Mouse (Mus musculus) heart, embryonic 10.5 days (tissue): ENCODE data around the gene Slc6a21. TPM values are rescaled to one million over a fixed set of nuclear protein-coding genes. Genes with fewer than 3 reads are reported as not detected.

Source experiments
- DNase-seq: peaks from one replicate; pipeline ENCODE4 v3.0.0-alpha.2; 2017; ENCODE audit warnings: low spot score
- H3K27ac ChIP-seq: fragments of 300-500 bp; sonication (generic); 2 replicates; pipeline ENCODE4 v1.5.1; 2016; ENCODE audit warnings: mild to moderate bottlenecking
- H3K27me3 ChIP-seq: fragments of 300-500 bp; sonication (generic); 2 replicates; pipeline ENCODE4 v1.6.1; 2016; ENCODE audit warnings: mild to moderate bottlenecking; ENCODE audit not compliant: poor library complexity, insufficient read depth, severe bottlenecking
- H3K36me3 ChIP-seq: fragments of 300-500 bp; sonication (generic); 2 replicates; pipeline ENCODE4 v1.6.1; 2016; ENCODE audit warnings: mild to moderate bottlenecking, moderate library complexity
- H3K4me1 ChIP-seq: fragments of 300-500 bp; sonication (generic); 2 replicates; pipeline ENCODE4 v1.6.1; 2016; ENCODE audit warnings: mild to moderate bottlenecking
- H3K4me3 ChIP-seq: fragments of 300-500 bp; sonication (generic); 2 replicates; pipeline ENCODE4 v1.5.1; 2016; ENCODE audit warnings: mild to moderate bottlenecking, moderate library complexity
- H3K9me3 ChIP-seq: fragments of 300-500 bp; sonication (generic); 2 replicates; pipeline ENCODE4 v1.6.1; 2016; ENCODE audit warnings: mild to moderate bottlenecking, moderate library complexity
- WGBS: fragments of 180-500 bp; shearing (Covaris S2); methylation state at CpG from one replicate; pipeline ENCODE4 v1.1.7; 2016; 5-methylcytosine and 5-hydroxymethylcytosine counted together
- polyA plus RNA-seq: library from polyadenylated mRNA; unstranded; fragments of >200 nt; fragmentation: Nextera tagmentation; extraction: Ambion mirVana; gene quantifications from 2 replicates; pipeline ENCODE4 v1.2.1, GENCODE M21; 2016

Slc6a21 gene
- not detected in 2 replicates for polyA plus RNA-seq

GRCm38 (mm10) chr7:45277136-45277760 is at the start of gene Slc6a21:
Slc6a21 (plus strand) TSS chr7:45277513.
- 5% methylated on average over 44 of the region's 44 CpGs for WGBS
- H3K4me3 ChIP-seq, result peak within 1 kb of the TSS; percentile 62
- peaks cover 41% of the 10 kb centered on the region for H3K27me3 ChIP-seq
- no peaks in the 10 kb centered on the region for H3K9me3 ChIP-seq
- H3K4me1 ChIP-seq, result peaks cover 12% of the 10 kb centered on the region
- peak within 1 kb of the TSS; percentile 74 for H3K27ac ChIP-seq
- H3K36me3 ChIP-seq, result no peaks in the 10 kb centered on the region
- no peak for DNase-seq

- DNase-seq, result peak; percentile 66
- 93% methylated on average over 18 of the region's 18 CpGs for WGBS
- peaks cover 93% of the 10 kb centered on the region for H3K36me3 ChIP-seq
- H3K27me3 ChIP-seq, result no peaks in the 10 kb centered on the region
- peaks cover 18% of the 10 kb centered on the region for H3K4me1 ChIP-seq
- H3K27ac ChIP-seq, result no peak overlapping the region
- no peak overlapping the region for H3K4me3 ChIP-seq
- H3K9me3 ChIP-seq, result no peaks in the 10 kb centered on the region
Observed at GRCm38 (mm10) chr7:45228548-45228947, 48.8 kb upstream of the Slc6a21 start.

GRCm38 (mm10) chr7:45229046-45229445 is 48.3 kb upstream of the Slc6a21 start:
- Histone ChIP-seq H3K27me3 (no peaks in the 10 kb centered on the region), H3K36me3 (peaks cover 88% of the 10 kb centered on the region), H3K27ac (no peak overlapping the region), H3K9me3 (no peaks in the 10 kb centered on the region), H3K4me1 (peaks cover 23% of the 10 kb centered on the region), H3K4me3 (no peak overlapping the region)
- 90% methylated on average over 8 of the region's 8 CpGs for WGBS
- peak; percentile 72 for DNase-seq

GRCm38 (mm10) chr7:45229459-45230203 is 47.7 kb upstream of the Slc6a21 start:
- Histone ChIP-seq H3K27me3 (no peaks in the 10 kb centered on the region), H3K27ac (no peak overlapping the region), H3K36me3 (peaks cover 82% of the 10 kb centered on the region), H3K9me3 (no peaks in the 10 kb centered on the region), H3K4me3 (no peak overlapping the region), H3K4me1 (peaks cover 29% of the 10 kb centered on the region)
- peak; percentile 61 for DNase-seq
- 84% methylated on average over 7 of the region's 7 CpGs for WGBS

GRCm38 (mm10) chr7:45231192-45231591 is 46.1 kb upstream of the Slc6a21 start:
- 89% methylated on average over 12 of the region's 12 CpGs for WGBS
- Histone ChIP-seq H3K4me3 (no peak overlapping the region), H3K4me1 (peaks cover 43% of the 10 kb centered on the region), H3K36me3 (peaks cover 66% of the 10 kb centered on the region), H3K27me3 (peaks cover 4% of the 10 kb centered on the region; the same call in 1 of the 2 replicates), H3K27ac (no peak overlapping the region), H3K9me3 (no peaks in the 10 kb centered on the region)
- DNase-seq, result peak; percentile 71

- H3K4me3 ChIP-seq, result no peak overlapping the region
- H3K27me3 ChIP-seq, result peaks cover 11% of the 10 kb centered on the region
- no peak overlapping the region for H3K27ac ChIP-seq
- H3K4me1 ChIP-seq, result peaks cover 44% of the 10 kb centered on the region
- no peaks in the 10 kb centered on the region for H3K9me3 ChIP-seq
- DNase-seq, result peak; percentile 69
- peaks cover 59% of the 10 kb centered on the region for H3K36me3 ChIP-seq
- WGBS, result 84% methylated on average over 11 of the region's 11 CpGs
Observed at GRCm38 (mm10) chr7:45231941-45232340, 45.4 kb upstream of the Slc6a21 start.

GRCm38 (mm10) chr7:45232716-45233465 is 44.4 kb upstream of the Slc6a21 start:
- DNase-seq, result peak; percentile 64
- H3K36me3 ChIP-seq, result peaks cover 49% of the 10 kb centered on the region
- peaks cover 46% of the 10 kb centered on the region for H3K4me1 ChIP-seq

GRCm38 (mm10) chr7:45233580-45234332 is 43.6 kb upstream of the Slc6a21 start:
- Histone ChIP-seq H3K4me1 (peaks cover 51% of the 10 kb centered on the region), H3K36me3 (peaks cover 41% of the 10 kb centered on the region), H3K9me3 (no peaks in the 10 kb centered on the region), H3K27me3 (peaks cover 28% of the 10 kb centered on the region), H3K4me3 (peak overlapping the region; percentile 54), H3K27ac (peak overlapping the region; percentile 81)
- WGBS, result 25% methylated on average over 20 of the region's 20 CpGs
- DNase-seq, result peak; percentile 74

More at GRCm38 (mm10) chr7:45232716-45233465, 44.4 kb upstream of the Slc6a21 start:
- WGBS, result 50% methylated on average over 13 of the region's 13 CpGs
- Histone ChIP-seq H3K27ac (no peak overlapping the region), H3K27me3 (peaks cover 20% of the 10 kb centered on the region), H3K9me3 (no peaks in the 10 kb centered on the region), H3K4me3 (0 out of 2 replicates have a peak overlapping the region, but pooled peaks have one; percentile 1)

- peaks cover 35% of the 10 kb centered on the region for H3K27me3 ChIP-seq
- H3K4me1 ChIP-seq, result peaks cover 57% of the 10 kb centered on the region
- peak overlapping the region; percentile 81 for H3K27ac ChIP-seq
- no peaks in the 10 kb centered on the region for H3K9me3 ChIP-seq
- H3K36me3 ChIP-seq, result peaks cover 34% of the 10 kb centered on the region
- DNase-seq, result peak; percentile 77
- peak overlapping the region; percentile 54 for H3K4me3 ChIP-seq
- 10% methylated on average over 29 of the region's 29 CpGs for WGBS
Observed at GRCm38 (mm10) chr7:45234333-45234841, 42.9 kb upstream of the Slc6a21 start.

- peak overlapping the region; percentile 54 for H3K4me3 ChIP-seq
- H3K27ac ChIP-seq, result peak overlapping the region; percentile 81
- H3K9me3 ChIP-seq, result no peaks in the 10 kb centered on the region
- peaks cover 41% of the 10 kb centered on the region for H3K27me3 ChIP-seq
- 2% methylated on average over 21 of the region's 21 CpGs for WGBS
- peaks cover 28% of the 10 kb centered on the region for H3K36me3 ChIP-seq
- peak; percentile 91 for DNase-seq
- peaks cover 59% of the 10 kb centered on the region for H3K4me1 ChIP-seq
Observed at GRCm38 (mm10) chr7:45234922-45235571, 42.3 kb upstream of the Slc6a21 start.

GRCm38 (mm10) chr7:45235656-45236180 is 41.6 kb upstream of the Slc6a21 start:
- 24% methylated on average over 17 of the region's 17 CpGs for WGBS
- Histone ChIP-seq H3K36me3 (peaks cover 24% of the 10 kb centered on the region), H3K4me1 (peaks cover 64% of the 10 kb centered on the region), H3K27me3 (peaks cover 47% of the 10 kb centered on the region), H3K9me3 (no peaks in the 10 kb centered on the region), H3K27ac (peak overlapping the region; percentile 81), H3K4me3 (peak overlapping the region; percentile 54)
- DNase-seq, result peak; percentile 73
